Mouse (Mus musculus) regulatory T cell (primary cell): ENCODE measurements around the gene Ispd.

Experiments used
- in situ Hi-C: fragments of 300-600 bp; cut with MboI, MseI; formaldehyde crosslinking; loops from one replicate; pipeline ENCODE4 v1.15.1; 2025; ENCODE audit warnings: high pct_unique_total_duplicates

Gene Ispd

DNA sequence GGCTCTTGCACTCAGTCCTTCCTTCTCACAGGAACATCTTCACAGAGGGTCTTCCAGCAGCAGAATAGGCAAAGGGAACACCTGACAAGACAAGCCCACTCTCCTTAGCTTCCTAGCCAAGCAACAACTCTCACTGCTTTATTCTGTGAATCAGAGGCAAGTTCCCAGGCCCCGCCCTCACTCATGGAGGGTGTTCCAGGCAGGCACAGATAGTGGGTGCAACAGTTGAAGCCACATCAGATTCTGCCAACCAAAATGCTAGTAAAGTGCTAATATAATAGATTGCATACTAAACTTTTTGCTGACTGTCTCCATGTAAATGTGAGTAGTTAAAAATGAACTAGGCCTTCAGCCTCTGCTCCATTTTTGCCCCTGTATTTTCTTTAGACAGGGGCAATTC, 173.4 kb downstream of the Ispd start:
- in situ Hi-C loops = no loop called here

DNA sequence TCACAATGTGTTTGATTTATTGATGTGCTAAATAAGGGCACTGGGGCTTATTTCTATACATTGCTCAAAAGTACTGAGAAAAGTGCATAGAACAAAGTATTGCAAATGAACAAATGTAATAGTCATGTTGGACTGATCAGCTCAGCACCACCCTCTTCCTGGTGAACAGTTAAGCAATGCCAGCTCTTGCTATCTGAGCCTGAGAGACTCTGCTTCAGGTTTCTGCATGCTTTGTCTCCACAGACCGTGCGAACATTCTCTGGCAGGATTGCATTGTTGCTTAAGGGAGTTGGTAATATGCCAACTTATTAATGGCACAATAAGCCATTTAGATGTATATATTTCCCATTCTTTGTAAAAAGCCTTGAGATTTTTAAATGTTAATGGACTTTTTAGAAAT, 182.9 kb downstream of the Ispd start:
- in situ Hi-C loops = loop anchor here (10.0 kb wide), 1 partner anchor 1969 kb away; no protein-coding TSS in a partner anchor

DNA sequence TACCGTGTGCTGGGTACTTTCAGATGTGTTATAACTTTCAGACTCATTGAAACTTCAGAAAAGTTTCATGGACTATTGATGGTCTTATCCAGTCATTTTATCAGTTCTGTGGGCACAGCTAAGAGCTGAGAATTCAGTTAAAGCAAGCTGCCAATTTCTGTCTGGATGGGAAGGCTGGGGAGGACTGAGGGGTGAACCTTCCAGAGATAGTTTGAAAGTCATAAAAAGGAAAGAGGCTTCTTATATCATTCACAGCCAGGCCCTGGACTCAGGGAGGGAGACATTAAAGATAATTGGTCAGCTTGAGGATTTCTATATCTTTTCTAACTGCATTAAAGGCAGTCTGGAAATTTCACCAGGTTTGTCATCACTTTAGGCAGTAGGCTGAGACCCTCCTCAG, 185.7 kb downstream of the Ispd start:
- in situ Hi-C loops = loop anchor here (10.0 kb wide), 1 partner anchor 1972 kb away; no protein-coding TSS in a partner anchor

DNA sequence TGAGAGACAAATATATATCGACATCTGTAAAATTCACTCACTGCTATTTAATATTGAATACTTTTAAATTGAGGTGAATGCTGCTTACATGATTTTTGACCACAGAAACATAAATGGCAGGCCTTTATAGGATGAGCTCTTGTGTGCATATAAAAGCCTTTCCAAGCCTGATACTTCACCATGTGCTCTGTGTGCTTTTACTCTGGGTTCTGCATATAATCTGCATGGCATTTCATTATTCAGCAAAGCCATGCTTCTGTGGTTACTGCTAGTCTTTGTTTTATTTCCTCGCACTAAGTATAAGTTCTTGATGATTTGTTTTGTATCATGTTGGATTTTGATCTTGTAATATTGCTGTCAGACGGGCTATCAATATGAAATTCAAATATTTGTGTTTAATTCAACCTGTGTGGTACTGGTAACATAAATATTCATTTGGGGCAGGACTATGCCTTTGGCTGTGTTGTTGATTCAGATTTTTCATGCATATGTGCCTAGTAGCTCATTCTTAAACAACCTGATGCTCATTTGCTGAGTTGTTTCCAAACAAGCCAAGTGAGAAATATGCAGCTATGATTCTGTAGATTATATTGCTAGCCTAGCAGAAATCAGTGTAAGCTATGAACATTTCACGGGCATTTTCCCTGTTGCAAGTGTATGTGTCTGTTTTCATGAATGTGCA, 189.3 kb downstream of the Ispd start:
- in situ Hi-C loops = no loop called here

GRCm38 (mm10) chr12:36584828-36585227, 203.6 kb downstream of the Ispd start:
- in situ Hi-C loops = no loop called here

DNA sequence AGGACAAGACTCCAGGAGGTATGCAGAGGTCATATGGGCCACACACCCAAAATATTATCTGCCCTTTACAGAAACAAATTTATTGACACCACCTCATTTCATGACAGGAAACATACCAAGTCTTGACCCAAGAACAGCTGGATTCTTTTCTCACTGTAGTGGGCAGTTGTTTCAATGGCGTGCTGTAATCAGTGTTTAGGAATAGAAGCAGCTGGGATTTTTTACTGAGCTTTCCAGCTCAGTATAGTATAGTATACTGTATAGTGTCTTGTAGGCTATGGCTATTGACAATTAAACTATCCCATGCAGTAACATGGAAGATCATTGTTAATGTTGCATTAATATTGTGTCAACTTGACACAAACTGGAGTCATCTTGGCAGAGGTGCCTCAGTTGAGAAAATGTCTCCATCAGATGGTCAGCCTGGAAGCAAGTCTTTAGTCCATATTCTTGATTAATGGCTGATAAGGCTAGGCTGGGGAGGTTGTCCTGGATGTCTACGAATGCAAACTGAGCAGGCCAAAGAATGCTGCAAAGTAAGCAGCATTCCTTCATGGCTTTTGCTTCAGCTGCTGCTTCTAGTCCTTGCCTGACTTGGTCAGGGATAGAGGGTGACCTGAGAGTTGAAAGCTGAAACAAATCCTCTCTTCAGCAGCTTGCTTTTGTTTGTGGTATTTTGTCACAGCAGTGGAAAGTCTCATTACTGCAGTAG, 216.4 kb downstream of the Ispd start:
- in situ Hi-C loops = no loop called here

DNA sequence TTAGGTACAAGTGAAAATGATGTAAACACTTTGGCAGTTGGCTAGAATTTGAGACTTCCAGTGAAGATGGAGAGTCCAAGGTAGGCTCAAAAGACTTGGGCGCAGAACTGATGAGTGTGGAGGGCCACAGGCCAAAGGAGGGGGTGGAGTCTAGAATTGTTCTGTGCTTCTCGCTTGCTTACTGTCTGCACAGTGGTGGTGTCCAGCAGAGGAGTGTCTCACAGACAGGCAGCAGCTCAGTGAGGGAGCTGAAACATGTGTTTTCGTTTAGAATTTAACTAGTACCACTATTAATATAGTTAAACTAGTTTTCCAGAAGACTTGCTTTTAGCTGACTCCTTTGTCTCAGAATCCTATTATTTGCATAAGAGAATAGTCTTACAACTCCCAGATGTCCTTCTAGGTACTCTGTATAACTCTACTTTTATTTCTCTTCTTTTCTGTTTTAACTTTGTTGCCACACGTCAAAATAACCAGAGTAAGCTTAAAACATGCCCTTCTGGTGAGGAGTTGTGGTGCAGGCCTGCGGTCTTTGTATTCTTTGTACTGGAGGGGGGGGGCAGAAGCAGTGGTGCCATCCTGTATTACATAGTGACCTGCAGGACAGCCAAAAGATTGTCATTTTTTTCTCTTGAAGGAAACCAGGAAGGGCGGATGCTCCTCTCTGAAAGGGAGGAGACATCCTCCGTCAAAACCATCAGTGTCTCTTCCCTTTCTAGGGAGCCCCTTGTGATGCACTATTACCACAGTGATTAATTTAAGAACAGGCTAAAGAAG, 240.9 kb downstream of the Ispd start:
- in situ Hi-C loops = no loop called here

DNA sequence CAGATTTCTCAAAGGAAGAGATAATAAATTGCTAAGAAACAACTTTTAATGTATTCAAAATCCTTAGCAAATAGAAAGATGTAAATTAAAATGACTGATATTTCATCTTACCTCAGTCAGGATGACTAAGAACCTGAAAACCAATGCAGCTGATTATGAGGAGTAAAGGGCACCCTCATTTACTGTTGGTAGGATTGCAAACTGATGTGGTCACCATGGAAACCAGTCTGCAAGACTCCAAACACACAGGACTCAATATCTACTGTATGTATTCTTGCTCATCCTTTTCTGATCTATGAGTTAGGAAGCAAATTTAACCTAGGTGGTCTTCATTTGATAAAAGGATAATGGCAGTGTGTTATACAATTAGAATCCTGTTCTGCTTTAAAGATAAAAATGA, 246.0 kb downstream of the Ispd start:
- in situ Hi-C loops = no loop called here

- in situ Hi-C loops = no loop called here
These were observed 251.2 kb downstream of the Ispd start for GRCm38 (mm10) chr12:36632427-36632826.

DNA sequence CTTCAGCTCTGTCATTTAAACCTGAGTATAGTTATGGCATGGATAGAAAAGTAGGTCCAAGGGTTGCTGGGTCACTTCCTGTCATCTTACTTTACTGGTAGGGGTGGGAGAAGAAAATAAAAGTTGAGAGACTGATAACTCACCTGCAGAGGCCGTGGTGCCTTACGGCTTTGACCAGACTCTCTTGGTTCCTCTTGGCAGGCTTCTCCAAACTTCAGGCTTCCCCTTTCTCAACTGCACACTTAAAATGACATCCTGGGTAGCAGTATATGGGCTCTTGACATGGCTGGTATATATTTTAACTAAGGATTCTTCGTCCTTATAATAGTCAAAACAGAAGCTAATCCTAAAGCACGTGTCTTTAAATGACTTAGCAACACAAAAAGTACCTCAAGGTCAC, 266.3 kb downstream of the Ispd start:
- in situ Hi-C loops = no loop called here

DNA sequence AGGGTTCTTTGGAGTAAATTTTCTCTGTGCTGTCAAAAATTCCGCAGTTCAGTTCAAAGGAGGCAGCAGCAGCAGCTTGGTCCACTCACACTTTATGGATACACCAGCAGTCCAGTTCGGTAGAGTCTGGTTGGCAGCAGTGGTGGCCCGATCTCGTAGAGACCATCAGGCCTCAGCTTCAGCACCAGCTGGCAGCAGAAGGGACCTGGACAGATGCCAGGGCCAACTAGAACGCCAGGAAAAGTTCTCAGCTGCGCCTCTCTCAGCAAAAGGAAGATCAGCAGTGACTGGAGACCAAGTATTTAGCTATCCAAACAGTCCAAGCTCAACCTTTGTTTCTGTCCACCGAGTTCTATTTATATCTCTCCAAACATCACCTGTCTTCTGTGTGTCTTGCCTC, 281.2 kb downstream of the Ispd start:
- in situ Hi-C loops = no loop called here

- in situ Hi-C loops = no loop called here
These were observed 283.5 kb downstream of the Ispd start for GRCm38 (mm10) chr12:36664783-36665182.

DNA sequence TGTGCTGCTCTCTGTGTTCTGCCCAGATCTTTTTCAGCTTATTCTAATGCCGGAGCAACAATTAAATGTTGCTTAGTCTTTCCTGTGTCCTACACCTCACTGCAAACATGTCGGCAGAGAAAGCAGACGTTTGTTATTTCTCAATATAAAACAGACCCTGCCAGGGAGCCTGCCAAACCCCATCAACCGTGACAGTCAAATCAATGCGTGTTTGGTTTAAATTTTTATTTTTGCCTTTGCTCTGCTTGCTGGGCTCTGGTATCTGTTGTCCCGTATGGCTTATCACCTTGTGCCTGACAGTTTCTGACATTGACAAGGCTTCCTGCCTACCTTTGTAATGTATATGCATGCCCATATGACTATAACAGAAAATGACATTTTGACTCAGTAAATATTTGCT, 285.5 kb downstream of the Ispd start:
- in situ Hi-C loops = no loop called here

GRCm38 (mm10) chr12:36670164-36670908, 289.1 kb downstream of the Ispd start:
- in situ Hi-C loops = no loop called here

DNA sequence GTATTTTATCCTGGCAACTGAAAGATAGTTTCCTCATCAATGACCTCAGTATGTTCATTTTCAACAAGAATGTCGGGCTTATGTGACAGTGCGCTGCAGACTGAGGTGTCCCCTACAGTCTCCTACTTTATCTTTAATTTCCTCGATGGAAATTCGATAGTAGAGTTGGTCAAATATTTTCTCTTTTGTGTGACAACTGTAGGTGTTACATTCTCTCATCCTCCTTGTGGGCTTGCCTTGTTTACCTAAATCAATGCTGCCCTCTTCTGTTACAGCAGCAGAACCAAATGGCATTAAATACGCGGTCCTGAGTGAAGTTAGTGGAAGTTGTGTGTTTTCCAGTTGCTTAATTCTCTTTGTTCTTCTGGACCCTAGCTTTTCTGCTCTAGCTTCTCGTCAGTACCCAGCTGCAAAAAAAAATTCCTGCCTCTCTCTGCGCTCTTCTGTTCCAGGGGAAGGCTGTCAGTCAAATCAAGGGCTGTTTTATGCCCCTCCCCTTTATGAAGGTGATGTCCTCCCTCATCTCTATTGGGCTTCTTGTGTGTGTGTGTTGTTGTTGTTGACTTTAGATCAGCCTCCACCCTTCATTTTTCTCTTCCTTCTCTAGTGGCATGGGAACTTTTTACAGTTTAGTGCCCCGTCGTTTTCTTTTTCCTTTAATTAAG, 289.8 kb downstream of the Ispd start:
- in situ Hi-C loops = no loop called here

- in situ Hi-C loops = no loop called here
These were observed 293.2 kb downstream of the Ispd start for GRCm38 (mm10) chr12:36674481-36674880.

DNA sequence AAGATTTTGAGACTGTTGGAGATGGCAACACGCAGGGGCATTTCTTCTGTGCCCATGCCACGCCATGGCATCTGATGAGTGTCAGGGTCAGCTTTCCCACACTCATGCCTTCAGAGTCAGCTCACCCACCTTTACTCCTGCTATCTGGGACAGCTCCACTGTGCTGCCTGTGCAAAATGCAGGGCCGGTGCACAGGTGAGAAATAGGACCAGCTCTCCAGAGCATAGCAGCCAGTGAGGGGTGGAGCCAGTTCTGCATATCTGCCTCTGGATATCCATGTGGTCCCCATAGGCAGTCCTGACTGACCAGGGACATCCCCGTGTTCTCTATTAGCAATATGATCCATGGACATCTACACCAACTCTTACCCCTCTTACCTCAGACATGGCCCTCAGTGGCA, 297.0 kb downstream of the Ispd start:
- in situ Hi-C loops = loop anchor here (5.0 kb wide), 1 partner anchor 466 kb away; no protein-coding TSS in a partner anchor

DNA sequence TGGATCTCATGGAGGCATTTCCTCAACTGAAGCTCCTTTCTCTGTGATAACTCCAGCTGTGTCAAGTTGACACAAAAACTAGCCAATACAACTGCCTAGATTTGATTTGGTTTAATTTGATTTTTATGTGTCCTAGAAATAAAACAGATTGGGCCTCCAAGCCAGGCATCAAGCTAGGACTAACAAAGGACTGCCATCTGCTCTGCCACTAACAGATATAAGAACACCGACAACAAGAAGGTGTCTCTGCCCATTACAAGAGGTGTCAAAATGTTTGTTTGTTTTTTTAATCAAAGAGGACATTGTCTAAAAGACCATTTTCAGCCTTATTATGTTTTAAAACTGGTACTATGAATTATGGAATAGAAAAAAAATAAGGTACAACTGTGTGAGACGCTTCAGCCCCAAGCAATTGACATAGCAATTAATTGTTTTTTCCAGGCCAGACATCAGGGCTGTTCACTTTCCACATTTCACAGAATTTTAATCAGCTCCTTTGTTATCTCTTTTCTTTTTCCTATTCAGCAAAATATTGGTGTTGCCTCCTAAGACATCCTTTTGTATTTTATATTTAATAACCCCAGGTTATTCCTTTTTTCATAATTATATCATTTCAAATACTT, 299.7 kb downstream of the Ispd start:
- in situ Hi-C loops = no loop called here

DNA sequence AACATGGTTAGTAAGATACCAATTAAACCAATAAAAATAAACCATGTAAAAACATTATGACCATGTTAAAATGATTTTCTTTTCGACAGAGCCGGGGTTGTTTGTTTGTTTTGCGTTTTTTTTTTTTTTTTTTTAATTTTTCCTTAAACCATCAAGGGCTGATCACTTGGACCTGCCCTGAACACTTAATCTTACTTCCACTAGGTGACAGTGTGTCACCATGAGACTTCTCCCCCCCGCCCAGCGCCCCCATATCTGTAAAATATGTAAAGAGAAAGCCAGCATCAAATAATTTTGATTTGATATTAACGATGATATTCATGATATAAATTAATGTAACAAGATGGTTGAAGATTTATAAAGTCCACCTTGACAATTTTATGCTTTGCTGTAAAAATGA, 300.5 kb downstream of the Ispd start:
- in situ Hi-C loops = no loop called here

DNA sequence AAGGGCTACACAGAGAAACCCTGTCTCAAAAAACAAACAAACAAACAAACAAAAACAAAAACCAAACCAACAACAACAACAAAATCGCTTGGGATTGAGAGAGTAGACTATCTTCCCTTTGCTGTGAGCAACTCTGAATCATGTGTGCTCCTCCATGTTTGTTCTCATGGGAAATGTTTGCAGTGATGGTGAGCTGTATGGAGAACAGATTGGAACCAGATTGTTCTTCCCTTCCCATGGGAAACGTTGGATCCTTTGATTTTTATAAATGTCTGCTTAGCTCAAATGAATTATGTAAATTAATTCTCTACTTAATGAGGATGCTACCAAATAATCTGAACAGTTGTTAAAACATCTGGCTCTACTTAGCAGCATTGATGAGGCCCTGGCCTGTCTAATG, 312.8 kb downstream of the Ispd start:
- in situ Hi-C loops = no loop called here

- in situ Hi-C loops = no loop called here
These were observed 323.1 kb downstream of the Ispd start for GRCm38 (mm10) chr12:36704380-36704779.
